Mouse (Mus musculus) CD4-positive helper T cell, adult 2 months (primary cell): ENCODE data around the gene Smad3.

Experiments used
- DNase-seq: peaks from one replicate; pipeline ENCODE4 v3.0.0-alpha.2; 2012; ENCODE audit warnings: low read depth, missing footprints, low spot score

Gene Smad3

GRCm38 (mm10) chr9:63664792-63665646, 92.8 kb downstream of the Smad3 start:
- no peak for DNase-seq

GRCm38 (mm10) chr9:63664300-63664745, 93.5 kb downstream of the Smad3 start:
- no peak for DNase-seq

GRCm38 (mm10) chr9:63663222-63663621, 94.6 kb downstream of the Smad3 start:
- DNase-seq = no peak

GRCm38 (mm10) chr9:63662759-63663158, 95.0 kb downstream of the Smad3 start:
- DNase-seq = no peak

- no peak for DNase-seq
Measured at GRCm38 (mm10) chr9:63660691-63661090, 97.1 kb downstream of the Smad3 start.

- no peak for DNase-seq
Measured at GRCm38 (mm10) chr9:63660061-63660460, 97.7 kb downstream of the Smad3 start.

GRCm38 (mm10) chr9:63658970-63659371, 98.8 kb downstream of the Smad3 start:
- no peak for DNase-seq

- no peak for DNase-seq
Measured at GRCm38 (mm10) chr9:63658436-63658835, 99.4 kb downstream of the Smad3 start.

GRCm38 (mm10) chr9:63657167-63657566, 100.6 kb downstream of the Smad3 start:
- no peak for DNase-seq

GRCm38 (mm10) chr9:63655092-63655491, 102.7 kb downstream of the Smad3 start:
- DNase-seq = no peak

GRCm38 (mm10) chr9:63654575-63654974, 103.2 kb downstream of the Smad3 start:
- DNase-seq = no peak

- DNase-seq = no peak
Measured at GRCm38 (mm10) chr9:63653666-63654065, 104.1 kb downstream of the Smad3 start.

- no peak for DNase-seq
Measured at GRCm38 (mm10) chr9:63651594-63651993, 106.2 kb downstream of the Smad3 start.

- DNase-seq = no peak
Measured at GRCm38 (mm10) chr9:63650905-63651304, 106.9 kb downstream of the Smad3 start.

GRCm38 (mm10) chr9:63649841-63650545, 107.8 kb downstream of the Smad3 start:
- DNase-seq = peak; percentile 40

GRCm38 (mm10) chr9:63648520-63648918, 109.3 kb downstream of the Smad3 start:
- no peak for DNase-seq

GRCm38 (mm10) chr9:63647581-63648519, 109.9 kb downstream of the Smad3 start:
- no peak for DNase-seq

- DNase-seq = no peak
Measured at GRCm38 (mm10) chr9:63645084-63645483, 112.7 kb downstream of the Smad3 start.

- DNase-seq = no peak
Measured at GRCm38 (mm10) chr9:63644011-63644410, 113.8 kb downstream of the Smad3 start.

- DNase-seq = no peak
Measured at GRCm38 (mm10) chr9:63641983-63642646, 115.7 kb downstream of the Smad3 start.

- no peak for DNase-seq
Measured at GRCm38 (mm10) chr9:63636113-63636512, 121.7 kb downstream of the Smad3 start.
